Mouse (Mus musculus): Measurements from ENCODE around the gene Gm11237.
"Not testable (repeated sequence)": the region's sequence is repeated elsewhere in the genome, so short reads cannot be mapped to it uniquely, and the experiment has no call there.

DNA sequence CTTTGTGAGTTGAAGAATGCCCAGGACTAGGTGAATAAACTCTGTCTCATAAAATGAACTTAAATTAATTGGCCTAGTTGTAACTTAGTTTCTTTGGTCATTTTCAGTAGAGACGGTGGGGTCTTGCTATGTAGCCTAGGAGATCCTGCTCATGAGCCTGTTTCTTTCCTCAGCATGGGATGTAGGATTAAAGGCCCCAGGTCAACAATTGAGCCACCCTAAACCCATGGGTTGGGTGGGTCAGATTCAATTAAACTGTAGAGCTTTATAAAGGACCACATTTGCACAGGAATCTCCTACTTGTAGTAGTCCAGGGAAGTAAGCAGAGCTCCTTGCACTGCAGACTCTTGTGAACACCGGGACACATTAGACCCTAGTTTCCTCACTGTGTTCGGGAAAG, at the start of gene Gm11237:
- TF ChIP-seq CTCF (IDR thresholded peaks at IDR 0.05; ENCODE audit: control insufficient read depth, insufficient read depth, insufficient replicate concordance, low read depth, low read length); POLR2A (IDR thresholded peaks at IDR 0.05; ENCODE audit: control insufficient read depth, low read depth, low read length): not testable (repeated sequence)

Measured in testis, adult 2 months (tissue).